Mouse (Mus musculus) bone marrow, adult 2 months (tissue): ENCODE measurements around the gene Tsc22d4.
A peak's percentile ranks its signal among the peaks of the same experiment; 100 is the strongest.

Source experiments
- CTCF ChIP-seq: fragments of 200-500 bp; IDR thresholded peaks from 2 replicates; pipeline ENCODE4 v1.5.1; 2011; ENCODE audit warnings: low read length, control low read depth; ENCODE audit not compliant: control insufficient read depth, insufficient read depth
- POLR2A ChIP-seq: fragments of 200-500 bp; IDR thresholded peaks from 2 replicates; pipeline ENCODE4 v1.6.1; 2011; ENCODE audit warnings: low read depth, mild to moderate bottlenecking, control low read depth, low read length, borderline replicate concordance; ENCODE audit not compliant: control insufficient read depth

DNA sequence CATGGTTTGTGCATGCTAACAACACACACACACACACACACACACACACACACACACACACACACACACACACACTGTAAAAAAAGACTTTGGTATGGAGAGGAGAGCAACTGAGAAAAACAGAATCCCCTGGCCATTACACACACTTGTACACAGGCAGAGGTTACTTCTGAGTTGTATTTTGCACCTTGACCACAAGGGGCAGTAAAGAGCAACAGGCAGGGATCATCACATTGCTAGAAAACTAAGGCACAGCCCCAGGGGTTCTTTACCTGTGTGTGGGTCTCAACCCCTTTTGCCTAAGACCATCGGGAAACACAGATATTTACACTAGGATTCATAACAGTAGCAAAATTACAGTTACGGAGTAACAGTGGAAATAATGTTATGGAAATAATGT lies 25.2 kb downstream of the Tsc22d4 start:
- TF ChIP-seq CTCF (peak; percentile 48; the same call in 1 of the 2 replicates), POLR2A (no peak)
